Mouse (Mus musculus): ENCODE measurements around the gene Agl. TPM values are rescaled to one million over a fixed set of nuclear protein-coding genes. Genes with fewer than 3 reads are reported as not detected.

Gene Agl
- polyA plus RNA-seq, 1 experiment from 2014 or later = 17.6 TPM

- H3K4me2 ChIP-seq = no peak overlapping the region
- WGBS = 66% methylated on average over 2 of the region's 2 CpGs
- no peak overlapping the region for H3K9ac ChIP-seq
- H3K27ac ChIP-seq = no peak overlapping the region
- ATAC-seq (replicated peaks) = no peak
- no peaks in the 10 kb centered on the region for H3K36me3 ChIP-seq (replicated peaks)
- no peaks in the 10 kb centered on the region for H3K9me3 ChIP-seq
- no peaks in the 10 kb centered on the region for H3K4me1 ChIP-seq
- no peaks in the 10 kb centered on the region for H3K27me3 ChIP-seq (replicated peaks)
- no peak overlapping the region for H3K4me3 ChIP-seq
Observed at GRCm38 (mm10) chr3:116698786-116699185, 109.2 kb downstream of the Agl start.

DNA sequence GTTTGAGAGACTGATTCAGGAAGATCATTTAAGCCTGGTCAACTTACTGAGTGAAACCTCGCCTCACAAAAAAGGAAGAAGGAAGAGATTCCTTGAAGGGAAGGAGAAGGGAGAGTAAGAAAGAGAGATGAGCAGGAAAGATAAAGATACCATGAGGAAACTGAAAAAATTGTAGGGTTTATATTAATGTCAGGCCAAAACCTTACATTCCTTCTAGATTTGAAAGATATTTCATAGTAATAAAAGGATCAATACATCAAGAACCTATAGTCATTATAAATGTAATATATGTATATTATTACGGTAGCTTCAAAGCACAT, 112.3 kb downstream of the Agl start:
- no peak overlapping the region for H3K4me3 ChIP-seq
- WGBS = 95% methylated on average over 2 of the region's 2 CpGs
- H3K4me1 ChIP-seq = no peaks in the 10 kb centered on the region
- no peaks in the 10 kb centered on the region for H3K36me3 ChIP-seq (replicated peaks)
- H3K9me3 ChIP-seq = no peaks in the 10 kb centered on the region
- no peak overlapping the region for H3K27ac ChIP-seq
- H3K9ac ChIP-seq = no peak overlapping the region
- ATAC-seq (replicated peaks) = no peak
- no peaks in the 10 kb centered on the region for H3K27me3 ChIP-seq (replicated peaks)
- no peak overlapping the region for H3K4me2 ChIP-seq

DNA sequence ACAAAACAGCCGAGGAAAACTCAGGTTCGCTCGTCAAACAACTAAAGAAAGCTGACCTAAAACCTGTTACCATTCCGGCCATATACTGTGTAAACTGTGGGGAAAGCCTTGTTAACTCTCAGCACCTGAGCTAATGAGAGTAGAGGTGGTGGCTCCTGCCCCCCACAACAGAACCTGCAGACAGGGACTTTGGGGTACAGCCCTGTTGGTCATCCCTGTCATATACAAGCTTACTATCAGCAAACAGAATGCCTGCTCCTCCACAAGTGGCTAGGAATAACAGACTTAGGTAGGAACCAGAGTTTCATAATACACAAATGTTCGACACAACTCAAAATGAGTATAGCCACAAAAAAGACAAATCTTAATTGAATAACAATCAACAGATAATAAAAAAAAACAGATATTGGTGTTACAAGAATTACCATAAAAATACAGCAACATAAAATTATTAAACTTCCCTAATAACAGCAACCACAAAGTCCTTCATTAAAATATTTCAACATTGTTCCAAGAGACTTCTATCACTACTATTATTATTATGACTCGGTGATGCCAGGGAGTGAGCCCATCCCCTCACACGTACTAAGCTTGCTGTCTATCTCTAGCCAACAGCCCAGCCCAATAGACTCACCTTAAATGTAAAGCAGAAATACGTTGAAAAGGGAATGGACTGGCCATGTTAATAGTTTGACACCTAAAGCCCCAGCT, 112.9 kb downstream of the Agl start:
- no peak for ATAC-seq (replicated peaks)
- 90% methylated on average over 8 of the region's 8 CpGs for WGBS
- no peaks in the 10 kb centered on the region for H3K27me3 ChIP-seq (replicated peaks)

GRCm38 (mm10) chr3:116694312-116694711, 113.7 kb downstream of the Agl start:
- no peaks in the 10 kb centered on the region for H3K9me3 ChIP-seq
- WGBS = 95% methylated on average over 3 of the region's 3 CpGs

More for the DNA sequence above, 112.9 kb downstream of the Agl start:
- Histone ChIP-seq H3K9ac (no peak overlapping the region), H3K9me3 (no peaks in the 10 kb centered on the region), H3K4me1 (no peaks in the 10 kb centered on the region), H3K36me3 (replicated peaks) (no peaks in the 10 kb centered on the region), H3K4me2 (no peak overlapping the region), H3K27ac (no peak overlapping the region), H3K4me3 (no peak overlapping the region)

More at GRCm38 (mm10) chr3:116694312-116694711, 113.7 kb downstream of the Agl start:
- H3K27ac ChIP-seq = no peak overlapping the region
- no peak overlapping the region for H3K9ac ChIP-seq
- H3K4me3 ChIP-seq = no peak overlapping the region
- no peaks in the 10 kb centered on the region for H3K27me3 ChIP-seq (replicated peaks)
- H3K36me3 ChIP-seq (replicated peaks) = no peaks in the 10 kb centered on the region
- no peaks in the 10 kb centered on the region for H3K4me1 ChIP-seq
- ATAC-seq (replicated peaks) = no peak
- H3K4me2 ChIP-seq = no peak overlapping the region

Other genes starting within 250 kb of the Agl start
- 0.35 and 0.50 TPM in 2 replicates for gene Lrrc39, start 245.2 kb downstream of the Agl start, polyA plus RNA-seq (2015; fragmentation: Nextera tagmentation; extraction: Ambion mirVana)
- gene Sass6, start 213.2 kb downstream of the Agl start, polyA plus RNA-seq (2015; fragmentation: Nextera tagmentation; extraction: Ambion mirVana) = 12.5 and 13.9 TPM in 2 replicates
- 23.9 and 31.3 TPM in 2 replicates for gene Trmt13, start 193.6 kb downstream of the Agl start, polyA plus RNA-seq (2015; fragmentation: Nextera tagmentation; extraction: Ambion mirVana)
- 62.9 and 64.0 TPM in 2 replicates for gene Mfsd14a, start 145.5 kb downstream of the Agl start, polyA plus RNA-seq (2015; fragmentation: Nextera tagmentation; extraction: Ambion mirVana)
- not detected in 2 replicates for gene Gm43191, start 126.9 kb downstream of the Agl start, polyA plus RNA-seq (2015; fragmentation: Nextera tagmentation; extraction: Ambion mirVana)
- gene Slc35a3, start 95.3 kb downstream of the Agl start, polyA plus RNA-seq (2015; fragmentation: Nextera tagmentation; extraction: Ambion mirVana) = 8.1 and 8.5 TPM in 2 replicates
- 6.5 and 6.8 TPM in 2 replicates for gene Frrs1, start 51.3 kb upstream of the Agl start, polyA plus RNA-seq (2015; fragmentation: Nextera tagmentation; extraction: Ambion mirVana)
- not detected in 2 replicates for gene 4930455H04Rik, start 160.1 kb upstream of the Agl start, polyA plus RNA-seq (2015; fragmentation: Nextera tagmentation; extraction: Ambion mirVana)
- gene Palmd, start 160.8 kb upstream of the Agl start, polyA plus RNA-seq (2015; fragmentation: Nextera tagmentation; extraction: Ambion mirVana) = 9.8 and 10.5 TPM in 2 replicates

All from midbrain, embryonic 15.5 days (tissue).